8 mouse cellular contexts compared by ENCODE assay signal in genomic region chr1:74296477-74296876, GRCm38 (mm10). TPM values are rescaled to one million over a fixed set of nuclear protein-coding genes. Genes with fewer than 3 reads are reported as not detected.
DNase-seq lines count a peak whose midpoint lies in the region; ATAC-seq and TF ChIP-seq lines count a peak whose summit lies in the region.

No protein-coding gene starts in this region.

- H3K27ac ChIP-seq in gastrocnemius, adult 2 months = peak overlapping the region; percentile 97
- peak overlapping the region; percentile 99 for H3K27ac ChIP-seq in liver, embryonic 12.5 days

- no peak for ATAC-seq in liver, embryonic 12.5 days

- peak overlapping the region; percentile 87 for H3K4me2 ChIP-seq in liver, embryonic 12.5 days

- H3K4me3 ChIP-seq in gastrocnemius, adult 2 months = peak overlapping the region; percentile 69
- H3K4me3 ChIP-seq in liver, embryonic 12.5 days = peak overlapping the region; percentile 62

- no peak for TF ChIP-seq CTCF in gastrocnemius, adult 2 months (IDR thresholded peaks at IDR 0.05)

- 54% methylated on average over 6 of the region's 6 CpGs for WGBS in liver, embryonic 12.5 days (ENCODE audit: insufficient replicate concordance)

- peak overlapping the region; percentile 78 for H3K9ac ChIP-seq in liver, embryonic 12.5 days

- no peaks in the 10 kb centered on the region for H3K9me3 ChIP-seq in liver, embryonic 12.5 days (replicated peaks)

- intact Hi-C loops in gastrocnemius, adult 2 months (cut with DNase I) = no loop called here

- peak; percentile 66 for DNase-seq in gastrocnemius, adult 2 months
- no peak for DNase-seq in gastrocnemius, adult 8-10 months (ENCODE audit: low spot score in 2 of 2)
- peak; percentile 42 to 45 for DNase-seq in urinary bladder, adult 18-20 months (ENCODE audit: low spot score in 2 of 2)
- no peak for DNase-seq in urinary bladder, postnatal 4 days (ENCODE audit: low spot score in 2 of 2)
- peak; percentile 50 for DNase-seq in urinary bladder, postnatal 25 days (ENCODE audit: low spot score)
- no peak for DNase-seq in frontal cortex, postnatal 25 days (ENCODE audit: low spot score in 2 of 2)
- DNase-seq in layer of hippocampus, postnatal 36 days = no peak

- H3K4me1 ChIP-seq in liver, embryonic 12.5 days = peaks cover 83% of the 10 kb centered on the region

- no peaks in the 10 kb centered on the region for H3K27me3 ChIP-seq in liver, embryonic 12.5 days (replicated peaks)

- H3K36me3 ChIP-seq in liver, embryonic 12.5 days = peaks cover 32% of the 10 kb centered on the region

RNA-seq across cellular contexts. Expression of gene Tmbim1, which starts 8.9 kb away (rescaled TPM):
- 10 to 100 TPM; 35.2 to 35.4 TPM for total RNA-seq in gastrocnemius, adult 2 months (2021)
- 10 to 100 TPM; 31.3 to 38.1 (median 32.9) TPM for total RNA-seq in gastrocnemius, adult 8-10 months (2022)
- 17.5 and 18.6 TPM in 2 replicates for polyA plus RNA-seq in liver, embryonic 12.5 days (2016; fragmentation: Nextera tagmentation; extraction: Ambion mirVana)
- 10 to 100 TPM; 25.1 to 25.4 TPM for total RNA-seq in layer of hippocampus, postnatal 36 days (2021)

RNA-seq across cellular contexts. Expression of gene Pnkd, which starts 11.7 kb away (rescaled TPM):
- 10 to 100 TPM; 45.4 to 70.5 TPM for total RNA-seq in gastrocnemius, adult 2 months (2021)
- 10 to 100 TPM; 51.9 to 56.2 (median 53.1) TPM for total RNA-seq in gastrocnemius, adult 8-10 months (2022)
- 45.7 and 48.7 TPM in 2 replicates for polyA plus RNA-seq in liver, embryonic 12.5 days (2016; fragmentation: Nextera tagmentation; extraction: Ambion mirVana)
- 100 to 1,000 TPM; 168 to 188 TPM for total RNA-seq in layer of hippocampus, postnatal 36 days (2021)

RNA-seq across cellular contexts. Expression of gene Aamp, which starts 11.9 kb away (rescaled TPM):
- 10 to 100 TPM; 69.4 to 76.1 TPM for total RNA-seq in gastrocnemius, adult 2 months (2021)
- 10 to 100 TPM; 73.2 to 88.7 (median 78.0) TPM for total RNA-seq in gastrocnemius, adult 8-10 months (2022)
- polyA plus RNA-seq in liver, embryonic 12.5 days (2016; fragmentation: Nextera tagmentation; extraction: Ambion mirVana) = 119 and 120 TPM in 2 replicates
- 100 to 1,000 TPM; 148 to 159 TPM for total RNA-seq in layer of hippocampus, postnatal 36 days (2021)

RNA-seq across cellular contexts. Expression of gene Gpbar1, which starts 18.1 kb away (rescaled TPM):
- not detected for total RNA-seq in gastrocnemius, adult 2 months (2021)
- not detected for total RNA-seq in gastrocnemius, adult 8-10 months (2022)
- 1.2 and 1.5 TPM in 2 replicates for polyA plus RNA-seq in liver, embryonic 12.5 days (2016; fragmentation: Nextera tagmentation; extraction: Ambion mirVana)
- not detected for total RNA-seq in layer of hippocampus, postnatal 36 days (2021)

Comparison
In these comparisons a context has a peak if more than half of its experiments do, and no peak if none do; other contexts are left out.
1. DNase-seq: peak in gastrocnemius, adult 2 months (single experiment), urinary bladder, adult 18-20 months (2 of 2) and urinary bladder, postnatal 25 days (single experiment); none in gastrocnemius, adult 8-10 months (0 of 2), urinary bladder, postnatal 4 days (0 of 2), frontal cortex, postnatal 25 days (0 of 2) and layer of hippocampus, postnatal 36 days (0 of 2).